Mouse (Mus musculus) embryonic facial prominence, embryonic 15.5 days (tissue): Measurements from ENCODE around the gene 2200002D01Rik. TPM values are rescaled to one million over a fixed set of nuclear protein-coding genes. Genes with fewer than 3 reads are reported as not detected.

Experiments
- ATAC-seq: fragments of 200-750 bp; cut with Nextera tagmentation; 2 replicates; pipeline ENCODE4 v1.8.0; 2017; ENCODE audit warnings: low read depth, moderate TSS enrichment; ENCODE audit not compliant: insufficient number of reproducible peaks, low FRiP score, low TSS enrichment
- H3K27ac ChIP-seq: fragments of 300-500 bp; sonication (generic); replicated peaks from 2 replicates; pipeline ENCODE4 v1.5.1; 2015; ENCODE audit warnings: mild to moderate bottlenecking, inconsistent platforms
- H3K27me3 ChIP-seq: fragments of 300-500 bp; sonication (generic); 2 replicates; pipeline ENCODE4 v1.6.1; 2015; ENCODE audit warnings: inconsistent platforms
- H3K36me3 ChIP-seq: fragments of 300-500 bp; sonication (generic); 2 replicates; pipeline ENCODE4 v1.6.1; 2015; ENCODE audit warnings: mild to moderate bottlenecking, inconsistent platforms
- H3K4me1 ChIP-seq: fragments of 300-500 bp; sonication (generic); 2 replicates; pipeline ENCODE4 v1.6.1; 2015; ENCODE audit warnings: inconsistent platforms
- H3K4me2 ChIP-seq: fragments of 300-500 bp; sonication (generic); replicated peaks from 2 replicates; pipeline ENCODE4 v1.6.1; 2015; ENCODE audit warnings: mild to moderate bottlenecking, inconsistent platforms
- H3K4me3 ChIP-seq: fragments of 300-500 bp; sonication (generic); replicated peaks from 2 replicates; pipeline ENCODE4 v1.5.1; 2015; ENCODE audit warnings: mild to moderate bottlenecking, inconsistent platforms
- H3K9ac ChIP-seq: fragments of 300-500 bp; sonication (generic); 2 replicates; pipeline ENCODE4 v1.6.1; 2015; ENCODE audit warnings: inconsistent platforms
- H3K9me3 ChIP-seq: fragments of 300-500 bp; sonication (generic); replicated peaks from 2 replicates; pipeline ENCODE4 v1.6.1; 2016; ENCODE audit warnings: inconsistent platforms
- WGBS: fragments of 180-500 bp; shearing (Covaris S2); methylation state at CpG from one replicate; pipeline ENCODE4 v1.1.7; 2015; 5-methylcytosine and 5-hydroxymethylcytosine counted together
- polyA plus RNA-seq: library from polyadenylated mRNA; unstranded; fragments of >200 nt; fragmentation: Nextera tagmentation; extraction: Ambion mirVana; gene quantifications from 2 replicates; pipeline ENCODE4 v1.2.1, GENCODE M21; 2015

Gene 2200002D01Rik
- polyA plus RNA-seq, 1 experiment from 2014 or later, result 12.2 TPM

- no peaks in the 10 kb centered on the region for H3K36me3 ChIP-seq
- no peak overlapping the region for H3K4me3 ChIP-seq
- H3K4me1 ChIP-seq, result peaks cover 34% of the 10 kb centered on the region
- WGBS, result 45% methylated on average over 5 of the region's 5 CpGs
- H3K27me3 ChIP-seq, result peaks cover 16% of the 10 kb centered on the region
- no peak overlapping the region for H3K9ac ChIP-seq
- no peak overlapping the region for H3K4me2 ChIP-seq
- H3K9me3 ChIP-seq, result no peaks in the 10 kb centered on the region
- ATAC-seq, result no peak
- H3K27ac ChIP-seq, result no peak overlapping the region; the same call in 1 of the 2 replicates
These were observed 28.4 kb upstream of the 2200002D01Rik start for GRCm38 (mm10) chr7:29276715-29277114.

GRCm38 (mm10) chr7:29271687-29272465, 23.6 kb upstream of the 2200002D01Rik start:
- 60% methylated on average over 8 of the region's 8 CpGs for WGBS
- H3K27me3 ChIP-seq, result no peaks in the 10 kb centered on the region
- ATAC-seq, result no peak
- H3K4me3 ChIP-seq, result no peak overlapping the region
- peaks cover 28% of the 10 kb centered on the region for H3K4me1 ChIP-seq
- no peak overlapping the region for H3K4me2 ChIP-seq
- H3K27ac ChIP-seq, result peak overlapping the region; percentile 39; the same call in 1 of the 2 replicates
- H3K9me3 ChIP-seq, result no peaks in the 10 kb centered on the region
- no peak overlapping the region for H3K9ac ChIP-seq
- no peaks in the 10 kb centered on the region for H3K36me3 ChIP-seq

GRCm38 (mm10) chr7:29270445-29270844, 22.2 kb upstream of the 2200002D01Rik start:
- H3K4me3 ChIP-seq, result no peak overlapping the region
- 0 out of 2 replicates have a peak overlapping the region, but pooled peaks have one; percentile 17 for H3K27ac ChIP-seq
- H3K27me3 ChIP-seq, result no peaks in the 10 kb centered on the region
- 77% methylated on average over 4 of the region's 4 CpGs for WGBS
- H3K4me2 ChIP-seq, result no peak overlapping the region
- no peaks in the 10 kb centered on the region for H3K36me3 ChIP-seq
- H3K9me3 ChIP-seq, result no peaks in the 10 kb centered on the region
- ATAC-seq, result no peak
- H3K9ac ChIP-seq, result no peak overlapping the region
- peaks cover 28% of the 10 kb centered on the region for H3K4me1 ChIP-seq

GRCm38 (mm10) chr7:29266931-29267330, 18.7 kb upstream of the 2200002D01Rik start:
- H3K4me1 ChIP-seq, result peaks cover 24% of the 10 kb centered on the region
- no peak overlapping the region for H3K4me2 ChIP-seq
- no peaks in the 10 kb centered on the region for H3K27me3 ChIP-seq
- ATAC-seq, result no peak
- 38% methylated on average over 4 of the region's 4 CpGs for whole genome bisulfite sequencing
- no peaks in the 10 kb centered on the region for H3K9me3 ChIP-seq
- H3K27ac ChIP-seq, result no peak overlapping the region
- H3K9ac ChIP-seq, result no peak overlapping the region
- H3K4me3 ChIP-seq, result no peak overlapping the region
- no peaks in the 10 kb centered on the region for H3K36me3 ChIP-seq

GRCm38 (mm10) chr7:29265636-29266035, 17.4 kb upstream of the 2200002D01Rik start:
- Histone ChIP-seq H3K27me3 (no peaks in the 10 kb centered on the region), H3K27ac (no peak overlapping the region), H3K36me3 (no peaks in the 10 kb centered on the region), H3K4me2 (no peak overlapping the region), H3K9me3 (no peaks in the 10 kb centered on the region), H3K4me1 (peaks cover 14% of the 10 kb centered on the region; the same call in 1 of the 2 replicates), H3K9ac (no peak overlapping the region), H3K4me3 (no peak overlapping the region)
- 68% methylated on average over 7 of the region's 7 CpGs for WGBS
- ATAC-seq, result no peak

- H3K27me3 ChIP-seq, result no peaks in the 10 kb centered on the region
- ATAC-seq, result no peak
- no peak overlapping the region for H3K27ac ChIP-seq
- H3K9ac ChIP-seq, result no peak overlapping the region
- WGBS, result 76% methylated on average over 3 of the region's 3 CpGs
- H3K4me1 ChIP-seq, result peaks cover 16% of the 10 kb centered on the region
- H3K36me3 ChIP-seq, result no peaks in the 10 kb centered on the region
- H3K4me2 ChIP-seq, result no peak overlapping the region
- H3K9me3 ChIP-seq, result no peaks in the 10 kb centered on the region
- no peak overlapping the region for H3K4me3 ChIP-seq
These were observed 15.6 kb upstream of the 2200002D01Rik start for GRCm38 (mm10) chr7:29263831-29264230.

- no peaks in the 10 kb centered on the region for H3K36me3 ChIP-seq
- no peak overlapping the region for H3K9ac ChIP-seq
- no peak for ATAC-seq
- H3K27ac ChIP-seq, result no peak overlapping the region
- WGBS, result 60% methylated on average over 6 of the region's 6 CpGs
- H3K27me3 ChIP-seq, result no peaks in the 10 kb centered on the region
- H3K4me1 ChIP-seq, result peaks cover 21% of the 10 kb centered on the region
- no peaks in the 10 kb centered on the region for H3K9me3 ChIP-seq
- no peak overlapping the region for H3K4me2 ChIP-seq
- no peak overlapping the region for H3K4me3 ChIP-seq
These were observed 13.9 kb upstream of the 2200002D01Rik start for GRCm38 (mm10) chr7:29262151-29262550.

- Histone ChIP-seq H3K4me3 (no peak overlapping the region), H3K9me3 (no peaks in the 10 kb centered on the region), H3K4me1 (peaks cover 18% of the 10 kb centered on the region), H3K9ac (no peak overlapping the region), H3K36me3 (no peaks in the 10 kb centered on the region), H3K27ac (peak overlapping the region; percentile 51; the same call in 1 of the 2 replicates), H3K4me2 (no peak overlapping the region), H3K27me3 (no peaks in the 10 kb centered on the region)
- WGBS, result 71% methylated on average over 10 of the region's 10 CpGs
- ATAC-seq, result no peak
These were observed 11.8 kb upstream of the 2200002D01Rik start for GRCm38 (mm10) chr7:29259781-29260730.

GRCm38 (mm10) chr7:29257368-29257767, 9.1 kb upstream of the 2200002D01Rik start:
- H3K9me3 ChIP-seq, result no peaks in the 10 kb centered on the region
- H3K4me3 ChIP-seq, result no peak overlapping the region
- H3K27me3 ChIP-seq, result no peaks in the 10 kb centered on the region
- H3K36me3 ChIP-seq, result no peaks in the 10 kb centered on the region
- no peak for ATAC-seq
- 80% methylated on average over 1 of the region's 1 CpGs for WGBS
- no peak overlapping the region for H3K4me2 ChIP-seq
- no peak overlapping the region for H3K9ac ChIP-seq
- H3K27ac ChIP-seq, result peak overlapping the region; percentile 34
- peaks cover 23% of the 10 kb centered on the region for H3K4me1 ChIP-seq

GRCm38 (mm10) chr7:29255875-29256274, 7.6 kb upstream of the 2200002D01Rik start:
- no peak overlapping the region for H3K4me3 ChIP-seq
- H3K36me3 ChIP-seq, result no peaks in the 10 kb centered on the region
- H3K9ac ChIP-seq, result no peak overlapping the region
- ATAC-seq, result no peak
- no peaks in the 10 kb centered on the region for H3K9me3 ChIP-seq
- H3K27ac ChIP-seq, result no peak overlapping the region
- no peak overlapping the region for H3K4me2 ChIP-seq
- H3K27me3 ChIP-seq, result no peaks in the 10 kb centered on the region
- H3K4me1 ChIP-seq, result peaks cover 21% of the 10 kb centered on the region
- WGBS, result 74% methylated on average over 4 of the region's 4 CpGs

GRCm38 (mm10) chr7:29253842-29254241, 5.6 kb upstream of the 2200002D01Rik start:
- Histone ChIP-seq H3K4me2 (no peak overlapping the region), H3K27me3 (no peaks in the 10 kb centered on the region), H3K36me3 (no peaks in the 10 kb centered on the region), H3K9ac (no peak overlapping the region), H3K4me3 (no peak overlapping the region), H3K4me1 (peaks cover 19% of the 10 kb centered on the region; the same call in 1 of the 2 replicates), H3K9me3 (no peaks in the 10 kb centered on the region), H3K27ac (no peak overlapping the region)
- 37% methylated on average over 5 of the region's 5 CpGs for WGBS
- no peak for ATAC-seq
